In the genomic region with DNA sequence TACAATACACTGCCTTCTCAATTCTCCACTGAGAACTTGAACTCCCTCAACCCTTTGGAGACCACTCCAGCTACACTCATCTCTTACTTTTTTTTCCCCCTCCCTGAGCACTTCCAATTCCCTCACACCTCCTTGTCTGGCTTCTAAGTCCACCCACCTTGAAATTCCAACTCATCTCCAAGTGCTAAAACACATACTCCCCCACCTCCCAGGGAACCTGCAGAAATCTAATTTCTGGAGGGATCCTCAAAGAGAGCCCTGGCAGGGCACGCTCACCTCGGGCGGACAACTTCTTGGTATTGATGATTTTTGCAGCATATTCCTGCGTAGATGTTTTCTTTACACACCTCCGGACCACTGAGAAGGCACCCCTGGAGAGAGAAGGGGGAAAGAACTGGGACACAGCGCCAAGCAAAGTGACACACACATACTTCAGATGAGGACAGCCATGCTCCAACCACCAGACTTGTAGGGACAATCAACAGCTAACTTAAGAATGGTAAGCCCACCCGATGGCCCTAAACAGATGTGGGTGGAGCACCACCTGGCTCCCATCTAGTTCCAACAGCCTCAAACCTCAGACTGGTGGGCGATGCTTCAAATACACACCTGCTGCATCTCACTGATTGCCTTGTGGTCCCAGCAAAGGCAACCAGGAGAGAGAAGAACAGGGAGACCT, we compare ENCODE assay signal across 8 mouse cellular contexts. TPM values are rescaled to one million over a fixed set of nuclear protein-coding genes. Genes with fewer than 3 reads are reported as not detected.
A peak's percentile ranks its signal among the peaks of the same experiment; 100 is the strongest.
DNase-seq lines count a peak whose midpoint lies in the region; ATAC-seq lines count a peak whose summit lies in the region.

No protein-coding gene starts in this region.

- peaks cover 13% of the 10 kb centered on the region for H3K36me3 ChIP-seq in liver, embryonic 11.5 days (ENCODE audit: control insufficient read depth, insufficient read depth, low read length)
- H3K36me3 ChIP-seq in embryonic facial prominence, embryonic 11.5 days (replicated peaks; ENCODE audit: control insufficient read depth, insufficient read depth, low read depth, low read length) = no peaks in the 10 kb centered on the region
- H3K36me3 ChIP-seq in hindbrain, embryonic 14.5 days (replicated peaks; ENCODE audit: control insufficient read depth, insufficient read depth) = peaks cover 35% of the 10 kb centered on the region
- peaks cover 3% of the 10 kb centered on the region; the same call in 1 of the 2 replicates for H3K36me3 ChIP-seq in midbrain, embryonic 16.5 days (ENCODE audit: control insufficient read depth, insufficient read depth, low read length)

- peak overlapping the region; percentile 79; the same call in 1 of the 2 replicates for H3K9ac ChIP-seq in liver, embryonic 11.5 days (ENCODE audit: low read depth, low read length)
- peak overlapping the region; percentile 83; the same call in 1 of the 2 replicates for H3K9ac ChIP-seq in embryonic facial prominence, embryonic 11.5 days (replicated peaks; ENCODE audit: low read length)
- peak overlapping the region; percentile 87 for H3K9ac ChIP-seq in hindbrain, embryonic 14.5 days
- peak overlapping the region; percentile 78 for H3K9ac ChIP-seq in midbrain, embryonic 16.5 days (ENCODE audit: low read depth, low read length)

- 76% methylated on average over 8 of the region's 8 CpGs for WGBS in liver, embryonic 11.5 days
- WGBS in embryonic facial prominence, embryonic 11.5 days = 73% methylated on average over 8 of the region's 8 CpGs
- WGBS in hindbrain, embryonic 14.5 days = 69% methylated on average over 8 of the region's 8 CpGs
- WGBS in midbrain, embryonic 16.5 days = 65% methylated on average over 8 of the region's 8 CpGs

- DNase-seq in liver, embryonic 11.5 days (ENCODE audit: low spot score) = no peak
- DNase-seq in liver = no peak
- DNase-seq in embryonic facial prominence, embryonic 11.5 days (ENCODE audit: low spot score) = no peak
- no peak for DNase-seq in hindbrain, embryonic 14.5 days (ENCODE audit: low spot score)
- DNase-seq in layer of hippocampus, adult 18-20 months (ENCODE audit: low spot score in 2 of 2) = no peak
- no peak for DNase-seq in spleen, adult 12 weeks (ENCODE audit: low spot score)
- no peak for DNase-seq in retina, postnatal 1 day

- no peaks in the 10 kb centered on the region for H3K9me3 ChIP-seq in liver, embryonic 11.5 days (ENCODE audit: control insufficient read depth, low read length)
- no peaks in the 10 kb centered on the region for H3K9me3 ChIP-seq in embryonic facial prominence, embryonic 11.5 days (replicated peaks; ENCODE audit: control insufficient read depth, low read length)
- no peaks in the 10 kb centered on the region for H3K9me3 ChIP-seq in hindbrain, embryonic 14.5 days (ENCODE audit: control insufficient read depth, low read length)
- no peaks in the 10 kb centered on the region for H3K9me3 ChIP-seq in midbrain, embryonic 16.5 days (replicated peaks; ENCODE audit: control insufficient read depth, low read length, poor library complexity, severe bottlenecking)

- no peak for ATAC-seq in liver, embryonic 11.5 days (replicated peaks; ENCODE audit: low FRiP score)
- no peak for ATAC-seq in embryonic facial prominence, embryonic 11.5 days (replicated peaks; ENCODE audit: insufficient number of reproducible peaks, low FRiP score, low TSS enrichment, low read depth)
- ATAC-seq in hindbrain, embryonic 14.5 days (ENCODE audit: low FRiP score) = no peak
- no peak for ATAC-seq in midbrain, embryonic 16.5 days

- no peaks in the 10 kb centered on the region for H3K27me3 ChIP-seq in liver, embryonic 11.5 days (replicated peaks; ENCODE audit: control insufficient read depth, insufficient read depth, low read length)
- no peaks in the 10 kb centered on the region for H3K27me3 ChIP-seq in embryonic facial prominence, embryonic 11.5 days (ENCODE audit: control insufficient read depth, insufficient read depth, low read length)
- no peaks in the 10 kb centered on the region for H3K27me3 ChIP-seq in hindbrain, embryonic 14.5 days (ENCODE audit: control insufficient read depth, insufficient read depth, low read length)
- no peaks in the 10 kb centered on the region for H3K27me3 ChIP-seq in midbrain, embryonic 16.5 days (ENCODE audit: control insufficient read depth, insufficient read depth, low read depth, low read length)

- no peak overlapping the region for H3K27ac ChIP-seq in liver, embryonic 11.5 days (ENCODE audit: low read depth, low read length)
- H3K27ac ChIP-seq in embryonic facial prominence, embryonic 11.5 days (replicated peaks; ENCODE audit: low read depth, low read length) = no peak overlapping the region
- H3K27ac ChIP-seq in hindbrain, embryonic 14.5 days = peak overlapping the region; percentile 85
- peak overlapping the region; percentile 82; the same call in 1 of the 2 replicates for H3K27ac ChIP-seq in midbrain, embryonic 16.5 days (ENCODE audit: low read length)

- peak overlapping the region; percentile 91 for H3K4me3 ChIP-seq in liver, embryonic 11.5 days (ENCODE audit: low read depth, low read length)
- H3K4me3 ChIP-seq in embryonic facial prominence, embryonic 11.5 days (ENCODE audit: low read depth, low read length) = peak overlapping the region; percentile 88
- H3K4me3 ChIP-seq in hindbrain, embryonic 14.5 days (replicated peaks; ENCODE audit: low read length) = peak overlapping the region; percentile 91
- H3K4me3 ChIP-seq in midbrain, embryonic 16.5 days (ENCODE audit: low read depth, low read length) = peak overlapping the region; percentile 87

- peak overlapping the region; percentile 86 for H3K4me2 ChIP-seq in liver, embryonic 11.5 days
- peak overlapping the region; percentile 93 for H3K4me2 ChIP-seq in embryonic facial prominence, embryonic 11.5 days (ENCODE audit: low read depth, low read length)
- H3K4me2 ChIP-seq in hindbrain, embryonic 14.5 days (replicated peaks) = peak overlapping the region; percentile 84
- peak overlapping the region; percentile 58 for H3K4me2 ChIP-seq in midbrain, embryonic 16.5 days (ENCODE audit: low read length)

- H3K4me1 ChIP-seq in liver, embryonic 11.5 days (replicated peaks; ENCODE audit: control insufficient read depth, insufficient read depth, low read length) = peaks cover 32% of the 10 kb centered on the region
- H3K4me1 ChIP-seq in embryonic facial prominence, embryonic 11.5 days (ENCODE audit: control insufficient read depth, insufficient read depth, low read length) = peaks cover 3% of the 10 kb centered on the region
- peaks cover 35% of the 10 kb centered on the region for H3K4me1 ChIP-seq in hindbrain, embryonic 14.5 days (replicated peaks; ENCODE audit: control insufficient read depth, insufficient read depth, low read length)
- peaks cover 24% of the 10 kb centered on the region for H3K4me1 ChIP-seq in midbrain, embryonic 16.5 days (ENCODE audit: control insufficient read depth, insufficient read depth, low read length)

RNA-seq across cellular contexts. Expression of a gene that starts 1.5 kb away (rescaled TPM):
- polyA plus RNA-seq in liver, embryonic 11.5 days (2014; fragmentation: Nextera tagmentation; extraction: Ambion mirVana) = 23.0 and 28.6 TPM in 2 replicates
- polyA plus RNA-seq in embryonic facial prominence, embryonic 11.5 days (2014; fragmentation: Nextera tagmentation; extraction: Ambion mirVana) = 47.1 and 58.4 TPM in 2 replicates
- polyA plus RNA-seq in hindbrain, embryonic 14.5 days (2014; fragmentation: Nextera tagmentation; extraction: Ambion mirVana) = 166 and 197 TPM in 2 replicates
- polyA plus RNA-seq in midbrain, embryonic 16.5 days (2015; fragmentation: Nextera tagmentation; extraction: Ambion mirVana) = 149 and 180 TPM in 2 replicates
- 100 to 1,000 TPM; 225 to 233 TPM for total RNA-seq in layer of hippocampus, adult 18-20 months (2021)

RNA-seq across cellular contexts. Expression of a gene that starts 44.1 kb away (rescaled TPM):
- polyA plus RNA-seq in liver, embryonic 11.5 days (2014; fragmentation: Nextera tagmentation; extraction: Ambion mirVana) = 0.49 and 0.88 TPM in 2 replicates
- polyA plus RNA-seq in embryonic facial prominence, embryonic 11.5 days (2014; fragmentation: Nextera tagmentation; extraction: Ambion mirVana) = 0.83 and 1.0 TPM in 2 replicates
- polyA plus RNA-seq in hindbrain, embryonic 14.5 days (2014; fragmentation: Nextera tagmentation; extraction: Ambion mirVana) = 0.27 and 0.34 TPM in 2 replicates
- polyA plus RNA-seq in midbrain, embryonic 16.5 days (2015; fragmentation: Nextera tagmentation; extraction: Ambion mirVana) = 0.19 and 0.72 TPM in 2 replicates
- 1 to 10 TPM; 3.3 to 4.5 TPM for total RNA-seq in layer of hippocampus, adult 18-20 months (2021)

RNA-seq across cellular contexts. Expression of a gene that starts 58.0 kb away (rescaled TPM):
- polyA plus RNA-seq in liver, embryonic 11.5 days (2014; fragmentation: Nextera tagmentation; extraction: Ambion mirVana) = 32.6 and 34.5 TPM in 2 replicates
- 23.3 and 24.5 TPM in 2 replicates for polyA plus RNA-seq in embryonic facial prominence, embryonic 11.5 days (2014; fragmentation: Nextera tagmentation; extraction: Ambion mirVana)
- polyA plus RNA-seq in hindbrain, embryonic 14.5 days (2014; fragmentation: Nextera tagmentation; extraction: Ambion mirVana) = 17.1 and 17.7 TPM in 2 replicates
- 17.5 and 19.3 TPM in 2 replicates for polyA plus RNA-seq in midbrain, embryonic 16.5 days (2015; fragmentation: Nextera tagmentation; extraction: Ambion mirVana)
- 10 to 100 TPM; 14.9 to 17.6 TPM for total RNA-seq in layer of hippocampus, adult 18-20 months (2021)

Comparison
In these comparisons a context has a peak if more than half of its experiments do, and no peak if none do; other contexts are left out.
1. H3K27ac ChIP-seq: peak in hindbrain, embryonic 14.5 days (single experiment) and midbrain, embryonic 16.5 days (single experiment); none in liver, embryonic 11.5 days (single experiment) and embryonic facial prominence, embryonic 11.5 days (single experiment).
2. Peak in every context shown above with its lines, with median percentiles within 50 percentile points of each other: H3K4me2 ChIP-seq, H3K4me3 ChIP-seq and H3K9ac ChIP-seq.